Mouse (Mus musculus) G1E (cell line): ENCODE data around the gene Dnaaf2.

ENCODE experiments used
- CTCF ChIP-seq: IDR thresholded peaks from 2 replicates; pipeline ENCODE4 v1.5.1; 2012; ENCODE audit warnings: low read depth, low read length, inconsistent platforms, mixed read lengths
- GATA1 ChIP-seq: IDR thresholded peaks from 2 replicates; pipeline ENCODE4 v1.6.1; 2012; ENCODE audit warnings: borderline replicate concordance, low read length, inconsistent platforms, mixed read lengths
- GATA2 ChIP-seq: IDR thresholded peaks from 2 replicates; pipeline ENCODE4 v1.6.1; 2012; ENCODE audit warnings: low read depth, low read length, inconsistent platforms, borderline replicate concordance
- POLR2AphosphoS5 ChIP-seq: IDR thresholded peaks from 2 replicates; pipeline ENCODE4 v1.6.1; 2012; ENCODE audit warnings: low read depth, low read length, inconsistent platforms; ENCODE audit not compliant: insufficient replicate concordance
- TAL1 ChIP-seq: conservative IDR thresholded peaks from 2 replicates; pipeline ENCODE4 v1.6.1; 2012; ENCODE audit warnings: low read depth, low read length, inconsistent platforms, mixed read lengths

GRCm38 (mm10) chr12:69204052-69204833 lies 6.0 kb upstream of the Dnaaf2 start, which contains the start of gene Gm49384:
- TF ChIP-seq CTCF (no peak), GATA1 (no peak), TAL1 (no peak), POLR2AphosphoS5 (no peak), GATA2 (no peak)
